Mouse (Mus musculus) G1E (cell line): ENCODE measurements around the gene Id4.

Experiments
- CTCF ChIP-seq: IDR thresholded peaks from 2 replicates; pipeline ENCODE4 v1.5.1; 2012; ENCODE audit warnings: low read depth, low read length, inconsistent platforms, mixed read lengths
- GATA2 ChIP-seq: IDR thresholded peaks from 2 replicates; pipeline ENCODE4 v1.6.1; 2012; ENCODE audit warnings: low read depth, low read length, inconsistent platforms, borderline replicate concordance
- POLR2AphosphoS5 ChIP-seq: IDR thresholded peaks from 2 replicates; pipeline ENCODE4 v1.6.1; 2012; ENCODE audit warnings: low read depth, low read length, inconsistent platforms; ENCODE audit not compliant: insufficient replicate concordance

DNA sequence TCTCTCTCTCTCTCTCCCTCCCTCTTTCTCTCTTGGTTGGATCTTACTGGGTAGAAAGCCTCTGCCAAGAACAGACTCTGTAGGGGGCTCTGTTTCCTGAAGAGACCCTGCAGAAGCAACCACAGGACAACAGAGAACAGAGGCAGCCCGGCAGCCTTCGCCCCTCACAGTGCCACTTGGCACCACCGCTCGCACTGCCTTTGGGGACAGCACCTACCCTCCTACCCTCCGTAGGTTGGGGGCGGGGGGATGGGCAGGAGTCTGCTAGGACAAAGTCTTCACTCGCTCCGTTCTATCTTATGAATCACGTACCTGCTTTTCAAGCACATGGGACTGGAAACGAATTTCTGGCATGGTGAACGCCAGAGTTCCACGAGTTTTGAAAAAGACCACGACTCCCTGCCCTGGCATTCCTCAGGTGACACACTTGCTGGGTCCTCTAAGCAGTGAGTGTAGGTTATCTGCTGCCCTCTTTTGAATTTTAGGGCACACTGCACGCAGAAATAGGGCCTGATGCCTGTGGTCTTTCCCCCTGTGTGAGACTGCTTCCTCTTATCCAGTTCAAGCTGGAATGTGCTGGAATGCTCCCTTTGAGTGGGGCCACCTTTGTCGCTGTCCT, 12.5 kb downstream of the Id4 start:
- TF ChIP-seq CTCF (no peak), POLR2AphosphoS5 (no peak), GATA2 (no peak)
